Mouse (Mus musculus): ENCODE measurements at regions not wholly inside any gene's neighbourhood (a gene's known extent, or its start where the extent isn't known, plus 50 kb on each side); places are given as distances from the start of the nearest gene placed in this dataset.

DNA sequence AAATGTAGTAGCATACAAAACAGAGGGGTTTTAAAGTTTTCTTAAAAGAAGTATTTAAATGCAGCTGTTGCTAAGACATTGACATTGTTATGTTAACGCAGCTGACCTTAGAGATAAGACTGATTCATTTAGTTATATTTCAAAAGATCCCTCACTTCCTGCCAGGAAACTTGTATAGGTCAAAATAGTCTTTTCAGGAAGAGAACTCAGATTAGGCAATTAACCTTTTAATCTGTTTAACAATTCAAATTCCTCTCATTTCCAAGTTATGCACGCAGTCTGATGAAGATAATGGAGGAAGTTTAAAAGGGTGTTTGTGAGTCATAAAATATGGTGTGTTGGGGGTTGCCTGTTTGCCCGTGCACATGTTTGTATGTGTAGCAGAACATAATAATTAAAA lies 448.5 kb downstream of the Tmtc2 start:
- Histone ChIP-seq H3K36me3 (ENCODE audit: control insufficient read depth, insufficient read depth, low read length) (no peaks in the 10 kb centered on the region), H3K4me1 (ENCODE audit: control insufficient read depth, insufficient read depth, low read length) (no peaks in the 10 kb centered on the region), H3K9ac (ENCODE audit: low read depth, low read length) (no peak overlapping the region), H3K27ac (ENCODE audit: low read depth, low read length) (no peak overlapping the region), H3K9me3 (ENCODE audit: control insufficient read depth, low read length) (no peaks in the 10 kb centered on the region), H3K4me3 (ENCODE audit: low read length) (no peak overlapping the region), H3K4me2 (replicated peaks; ENCODE audit: low read depth, low read length) (no peak overlapping the region), H3K27me3 (ENCODE audit: control insufficient read depth, insufficient read depth, low read length) (no peaks in the 10 kb centered on the region)
- 48% methylated on average over 3 of the region's 3 CpGs for WGBS
- ATAC-seq (ENCODE audit: low FRiP score, low TSS enrichment) = no peak

DNA sequence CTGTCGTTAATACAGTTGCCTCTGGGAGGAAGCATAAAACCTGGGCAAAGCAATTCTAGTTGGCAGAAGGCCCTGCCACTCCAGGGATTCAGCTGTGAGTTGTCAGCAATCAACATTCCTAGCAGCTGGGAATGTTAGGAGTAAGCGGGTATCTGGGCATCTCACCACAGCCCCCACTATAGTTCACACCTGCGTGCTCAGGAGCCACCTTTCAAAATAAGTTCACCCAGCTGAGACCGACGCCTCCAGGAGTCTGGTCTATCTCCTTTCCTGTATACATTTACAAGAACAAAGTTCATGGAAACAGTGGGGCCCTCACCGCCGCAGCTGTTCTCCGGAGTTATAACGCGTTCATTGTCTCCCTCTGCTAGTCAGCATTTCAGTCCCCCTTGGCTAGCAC lies 454.0 kb downstream of the Tmtc2 start:
- Histone ChIP-seq H3K4me1 (ENCODE audit: control insufficient read depth, insufficient read depth, low read length) (no peaks in the 10 kb centered on the region), H3K9ac (ENCODE audit: low read depth, low read length) (no peak overlapping the region), H3K9me3 (ENCODE audit: control insufficient read depth, low read length) (no peaks in the 10 kb centered on the region), H3K4me2 (replicated peaks; ENCODE audit: low read depth, low read length) (no peak overlapping the region), H3K27me3 (ENCODE audit: control insufficient read depth, insufficient read depth, low read length) (no peaks in the 10 kb centered on the region), H3K27ac (ENCODE audit: low read depth, low read length) (no peak overlapping the region), H3K36me3 (ENCODE audit: control insufficient read depth, insufficient read depth, low read length) (no peaks in the 10 kb centered on the region), H3K4me3 (ENCODE audit: low read length) (no peak overlapping the region)
- WGBS = 62% methylated on average over 10 of the region's 10 CpGs
- ATAC-seq (ENCODE audit: low FRiP score, low TSS enrichment) = peak; percentile 25; the same call in 1 of the 2 replicates

DNA sequence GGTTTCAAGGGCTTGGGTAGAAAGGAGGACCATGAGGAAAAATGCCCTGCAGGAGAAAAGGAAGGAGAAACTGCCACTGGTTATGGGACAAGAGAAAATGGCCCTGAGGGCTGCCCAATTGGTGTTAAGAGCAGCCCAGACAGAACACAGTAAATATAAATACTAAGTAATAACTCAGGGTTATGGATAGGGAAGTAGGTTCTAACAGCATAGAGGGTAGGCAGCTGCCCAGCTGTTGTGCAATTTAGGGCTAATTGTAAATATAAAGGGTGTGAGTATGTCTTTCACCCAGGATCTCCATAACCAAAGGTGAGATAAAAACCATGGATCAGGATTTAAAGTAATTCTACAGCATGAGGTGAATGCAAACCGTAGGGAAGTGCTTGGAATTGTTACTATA lies 458.1 kb downstream of the Tmtc2 start:
- no peak overlapping the region for H3K4me3 ChIP-seq (ENCODE audit: low read length)
- ATAC-seq (ENCODE audit: low FRiP score, low TSS enrichment) = no peak
- no peak overlapping the region for H3K4me2 ChIP-seq (replicated peaks; ENCODE audit: low read depth, low read length)
- H3K27ac ChIP-seq (ENCODE audit: low read depth, low read length) = no peak overlapping the region
- 88% methylated on average over 1 of the region's 1 CpGs for WGBS
- H3K9ac ChIP-seq (ENCODE audit: low read depth, low read length) = no peak overlapping the region
- H3K36me3 ChIP-seq (ENCODE audit: control insufficient read depth, insufficient read depth, low read length) = no peaks in the 10 kb centered on the region
- no peaks in the 10 kb centered on the region for H3K9me3 ChIP-seq (ENCODE audit: control insufficient read depth, low read length)
- no peaks in the 10 kb centered on the region for H3K4me1 ChIP-seq (ENCODE audit: control insufficient read depth, insufficient read depth, low read length)
- H3K27me3 ChIP-seq (ENCODE audit: control insufficient read depth, insufficient read depth, low read length) = no peaks in the 10 kb centered on the region

DNA sequence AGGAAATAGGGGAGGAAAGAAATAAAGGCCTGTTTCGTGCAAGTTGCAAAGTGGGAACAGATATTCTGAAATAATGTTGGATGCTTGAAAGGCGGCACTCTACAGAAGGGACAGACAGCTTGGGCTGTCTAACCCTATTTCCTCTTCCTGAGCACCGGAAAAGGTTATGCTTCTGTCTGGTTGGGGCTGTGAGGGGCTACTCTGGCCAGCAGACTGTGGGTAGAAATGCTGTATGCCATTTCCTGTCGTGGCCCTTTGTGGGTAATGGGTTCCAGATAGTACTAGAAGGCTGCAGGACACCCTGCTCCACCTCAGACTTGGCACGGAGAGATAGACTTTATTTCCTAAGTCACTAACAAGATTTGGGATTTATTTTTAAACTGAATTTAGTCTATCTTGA lies 459.3 kb downstream of the Tmtc2 start:
- Histone ChIP-seq H3K9ac (ENCODE audit: low read depth, low read length) (no peak overlapping the region), H3K36me3 (ENCODE audit: control insufficient read depth, insufficient read depth, low read length) (no peaks in the 10 kb centered on the region), H3K4me2 (replicated peaks; ENCODE audit: low read depth, low read length) (no peak overlapping the region), H3K4me1 (ENCODE audit: control insufficient read depth, insufficient read depth, low read length) (no peaks in the 10 kb centered on the region), H3K9me3 (ENCODE audit: control insufficient read depth, low read length) (no peaks in the 10 kb centered on the region), H3K27me3 (ENCODE audit: control insufficient read depth, insufficient read depth, low read length) (no peaks in the 10 kb centered on the region), H3K4me3 (ENCODE audit: low read length) (no peak overlapping the region), H3K27ac (ENCODE audit: low read depth, low read length) (no peak overlapping the region)
- no peak for ATAC-seq (ENCODE audit: low FRiP score, low TSS enrichment)
- WGBS = 76% methylated on average over 5 of the region's 5 CpGs

DNA sequence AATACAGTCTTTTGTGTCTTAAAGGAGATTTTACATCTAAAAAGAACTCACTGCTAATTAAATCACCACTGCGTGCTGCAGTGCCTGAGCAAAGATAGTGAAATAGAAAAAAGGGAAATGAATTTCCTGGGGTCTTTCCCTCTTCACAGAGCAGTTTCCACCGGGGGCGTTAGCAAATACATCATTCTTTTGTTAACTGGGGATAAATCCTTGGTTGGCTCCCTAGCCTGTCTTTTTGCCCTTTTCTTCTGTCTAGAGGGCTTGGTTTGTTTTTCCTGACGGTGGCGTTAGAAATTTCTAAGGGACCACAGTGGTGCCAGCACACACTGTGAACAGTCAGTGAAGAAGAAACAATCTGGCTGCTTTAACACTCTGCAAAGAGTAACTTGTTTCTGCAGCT lies 464.0 kb downstream of the Tmtc2 start:
- H3K27me3 ChIP-seq (ENCODE audit: control insufficient read depth, insufficient read depth, low read length) = no peaks in the 10 kb centered on the region
- H3K4me1 ChIP-seq (ENCODE audit: control insufficient read depth, insufficient read depth, low read length) = no peaks in the 10 kb centered on the region
- 30% methylated on average over 5 of the region's 5 CpGs for WGBS

DNA sequence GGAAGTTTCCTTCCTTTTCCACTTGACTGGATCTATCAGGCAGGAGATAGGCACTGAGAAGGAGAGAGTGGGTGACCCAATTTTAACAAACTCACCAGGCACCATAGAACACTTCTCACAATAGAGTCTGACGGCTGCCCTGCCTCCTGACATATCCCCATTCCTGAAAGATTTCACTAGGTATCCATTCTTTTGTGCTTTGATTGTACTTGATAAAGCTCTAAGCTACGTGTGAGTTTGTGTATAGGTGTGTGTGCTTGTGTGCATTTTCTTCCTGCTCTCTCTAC lies 477.3 kb downstream of the Tmtc2 start:
- Histone ChIP-seq H3K27me3 (ENCODE audit: control insufficient read depth, insufficient read depth, low read length) (no peaks in the 10 kb centered on the region), H3K9me3 (ENCODE audit: control insufficient read depth, low read length) (no peaks in the 10 kb centered on the region), H3K9ac (ENCODE audit: low read depth, low read length) (no peak overlapping the region), H3K27ac (ENCODE audit: low read depth, low read length) (no peak overlapping the region), H3K36me3 (ENCODE audit: control insufficient read depth, insufficient read depth, low read length) (no peaks in the 10 kb centered on the region), H3K4me1 (ENCODE audit: control insufficient read depth, insufficient read depth, low read length) (no peaks in the 10 kb centered on the region), H3K4me3 (ENCODE audit: low read length) (no peak overlapping the region), H3K4me2 (replicated peaks; ENCODE audit: low read depth, low read length) (no peak overlapping the region)
- WGBS = 82% methylated on average over 2 of the region's 2 CpGs
- no peak for ATAC-seq (ENCODE audit: low FRiP score, low TSS enrichment)

More for the DNA sequence above, 464.0 kb downstream of the Tmtc2 start:
- H3K9me3 ChIP-seq (ENCODE audit: control insufficient read depth, low read length) = no peaks in the 10 kb centered on the region
- no peak overlapping the region for H3K9ac ChIP-seq (ENCODE audit: low read depth, low read length)
- H3K36me3 ChIP-seq (ENCODE audit: control insufficient read depth, insufficient read depth, low read length) = no peaks in the 10 kb centered on the region
- no peak overlapping the region for H3K4me3 ChIP-seq (ENCODE audit: low read length)
- H3K4me2 ChIP-seq (replicated peaks; ENCODE audit: low read depth, low read length) = no peak overlapping the region
- no peak overlapping the region for H3K27ac ChIP-seq (ENCODE audit: low read depth, low read length)
- ATAC-seq (ENCODE audit: low FRiP score, low TSS enrichment) = no peak

DNA sequence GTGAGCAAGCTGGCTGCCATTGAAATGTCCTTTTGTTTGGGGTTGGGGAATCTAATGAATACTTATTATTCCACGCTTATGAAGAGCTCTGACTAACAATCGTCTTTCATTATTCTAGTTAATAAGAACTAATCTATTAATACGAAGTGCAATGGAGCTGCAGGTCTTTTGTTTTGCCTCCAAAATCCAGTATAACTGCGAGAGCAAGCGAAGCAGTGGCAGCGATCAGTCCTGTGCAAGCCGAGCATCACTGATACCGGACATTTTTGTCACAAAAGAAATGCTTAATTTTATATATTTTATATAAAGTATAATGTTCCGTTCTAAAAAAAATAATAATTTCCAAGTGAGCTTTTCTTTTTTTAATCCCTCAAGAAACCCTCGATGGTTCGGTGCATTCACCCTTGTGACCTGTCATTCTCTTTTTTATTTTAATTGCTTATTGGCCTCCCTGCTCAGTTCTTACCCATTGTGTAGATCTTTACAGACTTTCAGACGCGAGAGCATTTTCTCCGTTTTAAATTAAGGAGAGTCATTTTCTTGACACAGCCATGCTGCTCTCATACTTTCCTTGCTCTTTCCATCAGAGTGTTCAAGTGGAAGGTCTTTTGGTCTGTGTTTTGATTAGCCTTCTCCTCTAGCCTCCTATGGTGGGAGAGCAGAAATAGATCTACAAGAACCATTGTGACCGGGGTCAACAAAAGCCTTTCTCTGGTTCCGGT lies 477.8 kb downstream of the Tmtc2 start:
- no peak for ATAC-seq (ENCODE audit: low FRiP score, low TSS enrichment)
- WGBS = 85% methylated on average over 16 of the region's 16 CpGs
- no peaks in the 10 kb centered on the region for H3K4me1 ChIP-seq (ENCODE audit: control insufficient read depth, insufficient read depth, low read length)

DNA sequence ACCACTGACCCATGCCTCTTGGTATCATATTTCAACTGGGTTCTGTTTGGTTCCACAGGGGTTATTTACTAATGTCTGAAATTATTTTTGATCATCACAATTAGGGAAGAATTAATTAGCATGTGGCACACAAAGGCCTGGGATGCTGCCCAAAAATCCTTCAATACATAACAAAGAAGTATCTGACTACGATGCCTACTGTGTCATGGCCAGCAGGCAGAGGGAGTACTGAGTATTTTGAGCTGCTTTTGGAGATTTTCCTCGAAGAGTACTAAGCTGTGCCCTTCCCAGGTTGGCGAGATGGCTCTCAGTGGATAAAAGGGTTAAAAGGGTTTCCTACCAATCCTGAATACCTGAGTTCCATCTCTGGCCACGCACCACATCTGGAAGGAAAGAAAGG lies 478.5 kb downstream of the Tmtc2 start:
- no peak overlapping the region for H3K27ac ChIP-seq (ENCODE audit: low read depth, low read length)
- no peaks in the 10 kb centered on the region for H3K4me1 ChIP-seq (ENCODE audit: control insufficient read depth, insufficient read depth, low read length)
- 84% methylated on average over 4 of the region's 4 CpGs for WGBS
- ATAC-seq (ENCODE audit: low FRiP score, low TSS enrichment) = no peak
- no peak overlapping the region for H3K4me3 ChIP-seq (ENCODE audit: low read length)
- H3K4me2 ChIP-seq (replicated peaks; ENCODE audit: low read depth, low read length) = no peak overlapping the region
- no peak overlapping the region for H3K9ac ChIP-seq (ENCODE audit: low read depth, low read length)
- H3K27me3 ChIP-seq (ENCODE audit: control insufficient read depth, insufficient read depth, low read length) = no peaks in the 10 kb centered on the region
- no peaks in the 10 kb centered on the region for H3K9me3 ChIP-seq (ENCODE audit: control insufficient read depth, low read length)
- H3K36me3 ChIP-seq (ENCODE audit: control insufficient read depth, insufficient read depth, low read length) = no peaks in the 10 kb centered on the region

More for the DNA sequence above, 477.8 kb downstream of the Tmtc2 start:
- Histone ChIP-seq H3K27ac (ENCODE audit: low read depth, low read length) (no peak overlapping the region), H3K4me3 (ENCODE audit: low read length) (no peak overlapping the region), H3K36me3 (ENCODE audit: control insufficient read depth, insufficient read depth, low read length) (no peaks in the 10 kb centered on the region), H3K4me2 (replicated peaks; ENCODE audit: low read depth, low read length) (no peak overlapping the region), H3K27me3 (ENCODE audit: control insufficient read depth, insufficient read depth, low read length) (no peaks in the 10 kb centered on the region), H3K9ac (ENCODE audit: low read depth, low read length) (no peak overlapping the region), H3K9me3 (ENCODE audit: control insufficient read depth, low read length) (no peaks in the 10 kb centered on the region)

DNA sequence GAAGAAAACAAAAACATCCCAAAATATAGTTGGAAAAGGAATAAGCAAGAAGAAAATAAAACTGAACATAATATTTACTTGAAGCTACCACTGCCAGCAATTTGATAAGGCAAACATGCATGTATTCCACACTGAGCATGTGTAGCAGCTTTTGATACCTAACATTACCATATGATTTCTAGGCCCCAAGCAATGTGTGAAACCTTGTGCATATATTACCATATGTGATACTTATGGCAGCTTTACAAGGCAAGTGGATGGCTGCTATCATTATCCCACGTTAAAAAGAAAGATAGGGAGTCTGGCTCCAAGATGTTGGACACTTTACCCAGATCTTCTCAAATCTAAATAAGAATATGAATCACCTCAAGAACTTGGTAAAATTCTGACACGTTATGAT lies 497.4 kb downstream of the Tmtc2 start:
- H3K9me3 ChIP-seq (ENCODE audit: control insufficient read depth, low read length) = no peaks in the 10 kb centered on the region
- no peak overlapping the region for H3K9ac ChIP-seq (ENCODE audit: low read depth, low read length)
- no peaks in the 10 kb centered on the region for H3K4me1 ChIP-seq (ENCODE audit: control insufficient read depth, insufficient read depth, low read length)
- WGBS = 86% methylated on average over 2 of the region's 2 CpGs
- no peaks in the 10 kb centered on the region for H3K36me3 ChIP-seq (ENCODE audit: control insufficient read depth, insufficient read depth, low read length)
- no peak overlapping the region for H3K4me2 ChIP-seq (replicated peaks; ENCODE audit: low read depth, low read length)
- no peak overlapping the region for H3K4me3 ChIP-seq (ENCODE audit: low read length)
- H3K27me3 ChIP-seq (ENCODE audit: control insufficient read depth, insufficient read depth, low read length) = no peaks in the 10 kb centered on the region
- no peak overlapping the region for H3K27ac ChIP-seq (ENCODE audit: low read depth, low read length)
- no peak for ATAC-seq (ENCODE audit: low FRiP score, low TSS enrichment)
